Mouse (Mus musculus) spleen, adult 18-20 months (tissue): Measurements from ENCODE around the gene Gm20422.
A peak's percentile ranks its signal among the peaks of the same experiment; 100 is the strongest.
"Not testable (repeated sequence)": the region's sequence is repeated elsewhere in the genome, so short reads cannot be mapped to it uniquely, and the experiment has no call there.

ENCODE experiments used
- DNase-seq, 2 experiments: peaks; one replicate each; pipeline ENCODE4 v3.0.0; 2022; ENCODE audit warnings: mixed read lengths in 2 of 2

The Gm20422 gene

GRCm38 (mm10) chr8:69791415-69792068 lies 16.9 kb upstream of the Gm20422 start:
- no peak for DNase-seq

- peak; percentile 79 to 86 for DNase-seq
Measured at GRCm38 (mm10) chr8:69790773-69791367, 16.2 kb upstream of the Gm20422 start, which contains the start of the genes Atp13a1 and Zfp866. Atp13a1 (plus strand) TSS chr8:69791163. Zfp866 (minus strand) TSS chr8:69791178.

DNA sequence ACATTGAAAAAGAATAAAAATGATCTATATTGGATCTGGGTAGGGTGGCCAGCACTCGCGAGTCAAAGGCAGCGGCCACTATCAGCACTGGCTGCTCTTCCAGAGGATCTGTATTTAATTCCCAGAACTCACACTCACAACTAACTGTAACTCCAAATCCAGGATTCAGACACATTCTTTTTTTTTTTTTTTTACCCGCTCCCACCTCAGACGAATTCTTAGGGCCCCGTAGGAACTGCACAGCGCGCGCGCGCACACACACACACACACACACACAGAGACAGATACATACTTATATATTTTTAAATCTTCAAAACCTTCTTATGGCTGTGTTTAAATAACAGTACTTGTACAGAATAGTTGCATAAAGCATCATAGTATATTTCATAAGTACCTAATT lies 15.7 kb upstream of the Gm20422 start:
- DNase-seq = peak in 1 of 2 experiments; percentile 3

GRCm38 (mm10) chr8:69789731-69790130 lies 15.0 kb upstream of the Gm20422 start:
- peak in 1 of 2 experiments; percentile 1 for DNase-seq

- DNase-seq = no peak
Measured at GRCm38 (mm10) chr8:69789105-69789504, 14.4 kb upstream of the Gm20422 start.

DNA sequence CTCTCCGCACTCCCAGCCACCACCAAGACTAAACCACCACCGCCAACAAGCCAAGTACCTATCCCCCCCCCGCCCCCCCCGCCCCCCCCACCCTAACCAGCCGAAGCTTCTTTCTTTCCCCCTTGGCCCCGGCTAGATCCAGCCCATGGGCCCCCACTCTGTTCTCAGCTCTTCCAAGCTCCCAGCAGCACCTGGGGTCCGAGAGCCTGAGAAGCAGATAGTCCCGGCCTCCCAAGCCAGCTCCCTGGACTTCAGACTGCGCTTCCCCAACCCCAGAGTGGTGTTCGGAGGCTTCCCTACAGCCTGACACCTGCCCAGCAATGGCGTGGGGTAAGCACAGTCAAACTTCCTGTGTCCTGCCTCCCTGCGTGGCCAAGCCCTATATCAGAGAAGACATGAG lies 2.4 kb upstream of the Gm20422 start:
- no peak for DNase-seq

DNA sequence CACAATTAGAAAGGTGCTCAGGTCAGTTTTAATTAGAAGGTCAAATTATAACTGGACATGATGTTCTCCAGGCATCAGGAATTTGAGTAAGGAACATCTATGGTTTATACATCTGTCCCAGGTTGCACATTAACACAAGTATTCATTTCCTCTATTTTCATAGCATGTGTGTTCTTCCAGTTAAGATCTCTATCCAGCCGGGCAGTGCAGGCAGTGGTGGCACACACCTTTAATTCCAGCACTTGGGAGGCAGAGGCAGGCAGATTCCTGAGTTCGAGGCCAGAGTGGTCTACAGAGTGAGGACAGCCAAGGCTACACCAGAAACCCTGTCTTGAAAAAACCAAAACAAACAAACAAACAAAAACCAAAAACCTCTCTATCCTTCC lies 456 bp upstream of the Gm20422 start:
- DNase-seq = no peak

DNA sequence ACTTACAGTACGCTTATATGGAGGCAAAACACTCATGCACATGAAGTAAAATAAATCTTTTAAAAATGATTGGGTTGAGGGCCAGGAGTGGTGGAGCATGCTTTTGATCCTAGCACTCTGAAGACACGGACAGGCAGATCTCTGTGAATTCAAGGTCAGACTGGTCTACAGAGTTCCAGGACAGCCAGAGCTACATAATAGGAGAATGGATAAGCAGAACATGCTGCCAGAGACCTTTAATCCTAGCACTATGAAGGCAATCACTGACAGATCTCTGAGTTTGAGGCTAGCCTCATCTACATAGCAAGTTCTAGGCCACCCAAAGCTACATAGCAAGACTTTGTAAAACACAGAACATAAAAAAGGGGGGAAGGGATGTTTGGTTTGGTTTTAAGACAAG lies 2.6 kb downstream of the Gm20422 start:
- DNase-seq = no peak

GRCm38 (mm10) chr8:69771221-69771620 lies 3.5 kb downstream of the Gm20422 start:
- DNase-seq = no peak

- DNase-seq = no peak
Measured at GRCm38 (mm10) chr8:69761814-69762445, 12.8 kb downstream of the Gm20422 start.

DNA sequence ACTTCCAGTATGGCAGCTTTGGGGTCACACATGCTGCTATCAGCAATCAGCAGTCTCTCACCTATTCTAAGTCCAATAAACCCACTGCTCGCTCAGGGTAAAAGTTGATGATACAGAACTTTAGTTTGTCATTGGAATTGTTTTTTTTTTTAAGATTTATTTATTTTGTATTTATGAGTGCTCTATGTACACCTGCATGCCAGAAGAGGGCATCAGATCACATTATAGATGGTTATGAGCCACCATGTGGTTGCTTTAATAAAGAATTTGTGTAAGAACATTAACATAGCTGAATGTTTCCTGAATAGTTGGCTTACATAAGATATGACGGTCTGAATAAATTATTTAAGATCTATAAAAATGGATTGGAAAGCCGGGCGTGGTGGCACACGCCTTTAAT lies 16.4 kb downstream of the Gm20422 start:
- DNase-seq = no peak

- DNase-seq = no peak
Measured at GRCm38 (mm10) chr8:69752437-69752836, 22.2 kb downstream of the Gm20422 start.

- DNase-seq = peak; percentile 95 to 98
Measured at GRCm38 (mm10) chr8:69749544-69750454, 24.9 kb downstream of the Gm20422 start, which contains the start of gene Zfp963. Zfp963 (minus strand) TSS chr8:69749970.

- no peak for DNase-seq
Measured at GRCm38 (mm10) chr8:69741231-69741630, 33.5 kb downstream of the Gm20422 start.

DNA sequence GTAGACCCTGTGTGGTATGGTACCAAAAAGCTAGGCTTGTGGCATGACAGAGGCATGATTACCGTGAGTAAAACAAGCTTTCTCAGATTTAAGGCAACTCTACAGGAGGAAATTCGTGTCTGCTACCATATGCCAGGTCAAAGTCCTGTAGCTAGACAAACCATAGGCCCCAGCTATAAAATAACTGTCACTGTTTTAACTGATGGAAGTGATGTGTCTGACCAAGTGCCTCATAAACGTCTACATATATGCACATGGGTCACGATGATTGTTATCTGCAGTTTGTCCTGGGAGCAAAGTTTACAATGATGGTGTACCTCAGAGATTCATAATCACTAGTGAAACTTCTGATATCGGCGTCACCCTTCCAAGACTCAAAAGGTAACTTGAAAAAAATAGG lies 33.9 kb downstream of the Gm20422 start:
- DNase-seq = no peak

GRCm38 (mm10) chr8:69735495-69735894 lies 39.2 kb downstream of the Gm20422 start:
- DNase-seq = no peak

DNA sequence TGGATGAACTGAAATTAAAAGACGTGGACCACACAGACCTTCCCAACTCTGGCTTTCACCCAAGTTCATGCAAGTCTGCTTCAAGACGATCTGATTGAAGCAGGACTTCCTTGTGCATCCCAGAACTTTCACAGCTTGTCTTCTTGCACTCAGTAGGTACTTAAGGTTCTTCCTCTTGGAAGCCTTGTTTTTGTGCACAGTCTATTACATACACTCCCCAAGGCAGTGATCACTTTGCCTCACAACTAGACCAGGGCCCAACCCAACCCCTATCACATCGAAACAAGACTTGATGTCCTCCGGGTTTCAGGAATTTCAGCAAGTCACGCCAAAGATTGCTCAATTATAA lies 57.5 kb downstream of the Gm20422 start:
- DNase-seq = no peak

- peak; percentile 89 to 91 for DNase-seq
Measured at GRCm38 (mm10) chr8:69716403-69717231, 58.1 kb downstream of the Gm20422 start.

DNA sequence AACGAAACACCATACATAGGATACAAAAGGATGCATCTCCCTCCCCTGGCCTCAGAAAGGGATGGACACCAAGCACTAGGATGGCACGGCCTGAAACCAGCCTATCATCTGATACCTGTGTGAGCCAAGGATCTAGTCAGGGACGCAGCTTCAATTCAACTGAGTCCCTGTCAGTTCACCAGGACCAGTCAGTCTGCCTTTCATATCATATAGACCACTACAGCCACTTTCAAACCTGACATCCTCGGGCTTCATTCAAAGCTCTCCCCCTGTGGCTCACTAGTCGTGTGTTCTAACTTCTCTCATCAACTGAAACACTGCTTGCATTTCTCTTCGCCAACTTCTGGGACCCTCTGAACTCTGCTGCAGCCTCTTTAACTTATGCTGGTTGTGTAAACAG lies 59.3 kb downstream of the Gm20422 start:
- DNase-seq = no peak

GRCm38 (mm10) chr8:69713516-69713915 lies 61.2 kb downstream of the Gm20422 start:
- DNase-seq = no peak

GRCm38 (mm10) chr8:69710624-69711023 lies 64.1 kb downstream of the Gm20422 start, which contains the start of gene Zfp869:
Zfp869 (minus strand) TSS chr8:69710724.
- not testable (repeated sequence) for DNase-seq

- DNase-seq = no peak
Measured at GRCm38 (mm10) chr8:69701810-69702209, 72.9 kb downstream of the Gm20422 start.
